Mouse (Mus musculus) heart, adult 9 months (tissue): Measurements from ENCODE around the gene Riiad1.

Source experiments
- DNase-seq, 2 experiments: peaks; one replicate each; pipeline ENCODE4 v3.0.0; 2022; ENCODE audit warnings: low spot score in 2 of 2

The Riiad1 gene

GRCm38 (mm10) chr3:94480291-94480884 lies at the start of gene Riiad1:
Gene Riiad1, minus strand, starts transcription at chr3:94480341.
- no peak for DNase-seq

- no peak for DNase-seq
These were observed 46.6 kb upstream of the Riiad1 start for GRCm38 (mm10) chr3:94526731-94527130.

DNA sequence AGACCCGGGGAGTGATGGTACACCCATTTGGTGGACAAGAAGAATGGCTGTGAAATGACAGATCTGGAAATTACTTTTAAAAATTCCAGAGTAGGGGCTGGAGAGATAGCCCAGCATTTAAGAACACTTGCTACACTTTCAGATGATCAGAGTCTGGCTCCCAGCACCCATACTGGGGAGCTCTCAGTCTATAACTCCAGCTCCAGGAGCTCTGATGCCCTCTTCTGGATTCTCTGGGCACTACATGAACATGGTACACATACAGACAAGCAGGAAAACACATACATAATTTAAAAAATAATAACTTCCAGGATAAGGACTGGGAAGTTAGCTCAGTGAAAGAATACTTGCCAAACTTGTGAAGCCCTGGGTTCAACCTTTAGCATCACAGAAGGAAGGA lies 26.5 kb upstream of the Riiad1 start:
- no peak for DNase-seq

DNA sequence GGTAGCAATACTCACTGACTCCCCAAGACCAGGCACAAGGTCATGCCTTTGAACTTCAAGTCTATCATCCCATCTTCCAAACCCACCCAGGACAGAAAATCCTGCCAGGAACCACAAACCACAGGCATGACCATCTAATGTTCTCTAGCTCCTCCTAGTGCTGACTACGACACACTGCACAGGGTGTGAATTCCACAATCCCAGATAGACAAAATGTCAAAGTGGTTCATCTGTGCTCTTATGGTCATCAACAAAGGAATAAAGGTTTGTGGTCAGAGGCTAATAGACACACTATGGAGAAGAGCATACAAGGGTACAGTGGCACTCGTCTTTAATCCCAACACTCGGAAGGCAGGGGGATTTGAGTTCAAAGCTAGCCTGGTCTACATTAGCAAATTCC lies 22.1 kb upstream of the Riiad1 start:
- no peak for DNase-seq

DNA sequence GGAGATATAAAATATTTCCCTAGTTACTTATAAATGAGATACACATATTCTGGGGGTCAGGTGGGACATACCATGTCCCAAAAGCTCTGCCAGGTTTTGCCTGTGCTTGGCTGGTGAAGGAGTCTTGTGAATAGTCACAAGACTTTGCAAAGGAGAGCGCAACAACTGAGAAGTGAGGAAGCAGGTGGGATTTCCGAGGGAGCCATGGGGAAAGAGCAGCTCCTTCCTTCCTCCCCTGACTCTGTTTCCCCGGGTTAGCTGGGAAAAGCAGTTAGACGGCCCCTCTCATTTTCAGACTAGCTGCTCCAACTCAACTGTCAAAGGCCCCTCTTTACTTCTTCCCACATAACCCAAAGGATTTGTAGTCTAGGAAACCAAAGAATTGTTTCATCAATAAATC lies 17.0 kb upstream of the Riiad1 start:
- DNase-seq = no peak

GRCm38 (mm10) chr3:94487581-94487980 lies 7.4 kb upstream of the Riiad1 start:
- no peak for DNase-seq

DNA sequence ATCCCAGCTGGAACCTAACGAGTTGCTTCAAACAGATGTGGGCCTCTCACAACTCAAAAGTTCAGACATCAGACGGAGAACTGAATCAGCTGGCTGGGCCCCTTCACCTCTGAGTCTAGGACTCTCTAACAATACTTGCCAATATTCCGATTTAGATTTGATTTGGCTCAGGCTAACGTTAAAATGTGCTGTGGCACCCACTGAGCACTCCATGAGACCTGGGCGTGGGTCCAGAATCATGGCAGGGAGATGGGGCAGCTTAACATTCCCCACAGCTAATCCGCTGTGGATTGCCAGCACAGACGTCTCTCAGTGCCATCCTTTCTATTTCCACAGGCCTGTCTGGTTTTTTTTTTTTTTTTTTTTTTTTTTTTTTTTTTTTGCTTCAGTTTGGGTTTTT lies 5.8 kb upstream of the Riiad1 start:
- no peak for DNase-seq

DNA sequence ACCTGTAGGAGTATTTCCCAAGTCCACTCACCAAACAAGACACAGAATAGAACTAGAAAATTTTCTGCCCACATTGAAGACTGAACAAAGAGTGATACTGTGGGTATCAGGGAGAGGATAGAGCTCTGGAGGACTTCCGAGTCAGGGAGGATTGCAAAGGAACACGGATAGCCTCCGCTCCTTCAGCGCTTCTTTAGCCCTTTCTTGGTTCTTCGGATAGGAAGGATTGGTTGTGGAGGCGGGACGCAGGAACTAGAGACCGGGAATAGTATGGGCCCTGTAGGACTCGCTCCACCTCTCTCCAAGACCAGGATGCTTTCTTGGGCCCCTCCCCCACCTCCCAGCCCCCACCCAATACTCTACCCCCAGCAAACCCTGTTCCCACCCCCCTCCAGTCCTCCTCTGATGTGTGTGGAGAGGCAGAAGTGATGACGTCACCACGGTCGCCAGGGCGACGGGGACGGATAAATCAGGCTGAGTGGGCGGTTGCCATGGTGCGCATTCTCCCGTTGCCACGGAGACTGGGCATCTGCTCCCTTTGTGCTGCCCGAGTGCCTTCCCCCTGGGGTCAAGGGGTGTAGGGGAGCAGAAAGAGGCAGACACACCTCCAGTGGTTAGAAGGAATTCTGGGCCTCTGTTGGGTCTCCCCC lies 3.8 kb upstream of the Riiad1 start:
- DNase-seq = no peak

DNA sequence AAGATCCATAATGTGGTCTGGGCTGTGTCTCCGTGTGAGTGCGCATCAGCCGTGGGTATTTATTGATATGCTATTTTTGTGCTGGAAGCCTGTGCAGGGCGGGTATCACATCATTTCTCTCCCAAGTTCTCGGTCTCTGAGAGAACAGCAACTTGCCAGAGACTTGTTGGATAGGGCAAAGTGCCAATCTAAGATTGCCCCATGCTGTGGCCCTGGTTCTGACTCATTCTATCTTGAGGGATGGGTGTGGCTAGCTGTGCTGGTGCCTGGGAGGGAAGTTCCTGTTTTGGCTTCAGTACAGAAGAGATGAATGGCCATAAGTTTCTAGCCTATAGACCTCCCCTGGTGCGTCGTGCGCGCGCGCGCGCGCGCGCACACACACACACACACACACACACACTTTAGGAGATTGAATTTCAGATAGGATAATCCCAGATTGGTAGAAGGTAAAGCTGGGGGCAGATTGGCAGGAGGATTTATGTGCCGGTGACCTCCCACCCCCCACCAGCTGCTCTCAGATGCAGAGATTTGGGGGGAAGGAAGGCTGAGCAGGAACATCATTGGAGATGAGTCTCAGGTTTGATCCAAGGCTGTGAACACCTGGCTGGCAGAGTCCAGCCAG lies 2.7 kb upstream of the Riiad1 start:
- peak in 1 of 2 experiments; percentile 22 for DNase-seq

DNA sequence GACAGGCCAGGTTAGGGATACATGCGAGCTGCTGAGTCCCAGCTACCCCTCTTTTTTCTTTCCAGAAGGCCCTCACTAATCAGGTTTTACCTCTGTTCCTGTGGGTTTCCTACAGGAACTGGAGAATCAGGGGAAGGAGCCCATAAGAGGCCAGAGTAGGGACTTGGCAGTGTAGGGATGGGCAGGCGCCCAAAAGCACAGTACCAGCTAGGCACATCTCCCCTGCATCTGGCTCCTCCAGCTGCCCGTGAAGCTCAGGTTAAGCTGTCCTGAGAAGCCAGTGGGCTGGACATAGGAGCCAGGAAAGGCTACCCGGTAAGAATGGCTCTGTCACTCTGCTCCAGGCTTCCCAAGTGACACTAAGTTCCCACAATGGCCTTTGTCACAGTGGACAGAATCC lies 1.3 kb upstream of the Riiad1 start:
- DNase-seq = no peak

DNA sequence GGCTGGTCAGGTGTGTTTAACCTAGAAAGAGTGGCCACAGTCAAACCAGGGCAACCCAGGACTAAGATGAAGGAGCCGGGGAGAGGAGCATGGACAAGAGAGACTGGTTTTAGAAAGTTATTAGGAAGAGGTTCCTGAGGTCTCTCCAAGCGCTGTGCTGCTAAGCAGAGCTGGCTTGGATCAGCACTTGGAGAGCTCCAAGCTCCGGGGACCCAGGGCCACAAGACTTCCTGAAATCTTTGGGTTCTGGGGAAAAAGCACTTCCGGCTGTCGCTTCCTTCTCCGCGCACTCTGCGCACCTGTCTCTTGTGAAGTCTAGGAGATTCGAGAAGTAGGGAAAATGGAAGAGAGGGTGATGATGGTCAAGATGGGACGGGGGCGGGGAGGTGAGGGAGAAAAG lies 577 bp downstream of the Riiad1 start:
- DNase-seq = no peak

DNA sequence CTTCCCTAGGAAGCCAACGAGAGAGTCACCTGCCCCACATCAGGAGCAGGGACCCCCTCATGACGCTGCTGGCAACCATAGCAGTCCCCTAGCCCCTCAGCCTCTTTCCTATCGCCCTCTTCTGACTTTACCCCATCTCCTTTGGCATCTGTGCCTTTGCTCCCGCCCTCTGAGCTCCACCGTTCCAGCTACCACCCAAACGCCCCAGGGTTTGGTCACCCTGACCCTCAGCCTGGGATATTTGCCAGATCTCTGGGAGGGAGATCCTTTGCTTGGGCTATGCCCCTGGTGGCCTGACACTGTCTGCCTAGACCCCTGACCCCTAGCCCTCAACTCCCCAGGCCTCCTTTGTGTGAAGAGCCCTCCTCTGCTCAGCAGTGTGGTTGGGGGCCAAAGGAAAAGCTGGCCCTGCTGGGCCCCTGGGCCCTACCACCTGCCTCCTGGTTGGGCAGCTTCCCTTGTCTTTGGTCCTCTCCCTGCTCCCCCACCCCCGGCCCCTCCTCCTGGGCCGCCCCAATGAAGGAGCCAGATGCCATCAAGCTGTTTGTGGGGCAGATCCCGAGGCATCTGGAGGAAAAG lies 1.5 kb downstream of the Riiad1 start:
- DNase-seq = no peak

DNA sequence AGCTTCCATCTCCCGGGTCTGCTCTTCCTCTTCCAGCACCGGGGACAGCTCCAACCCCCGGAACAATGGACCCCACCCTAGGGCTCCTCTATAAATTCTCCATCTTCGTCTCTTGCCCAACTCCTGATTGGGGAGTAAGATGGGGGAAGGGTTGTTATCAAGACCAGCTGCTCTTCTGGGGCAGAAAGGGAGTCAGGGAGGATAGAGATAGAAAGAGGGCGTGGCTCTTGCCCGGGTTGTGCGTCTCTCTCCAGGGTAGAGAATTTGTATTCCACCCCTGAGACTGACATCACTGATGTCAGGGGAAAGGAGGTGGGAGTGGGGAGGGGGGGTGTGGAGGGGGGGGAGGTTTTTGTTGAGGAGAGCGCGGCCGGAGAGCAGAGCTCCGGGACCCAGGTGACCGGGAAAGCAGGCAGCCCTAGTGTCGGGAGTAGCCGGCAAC lies 2.1 kb downstream of the Riiad1 start, which contains the start of gene Celf3:
Gene Celf3, plus strand, starts transcription at position 315 of the 442 bp plus-strand sequence.
- DNase-seq = no peak

DNA sequence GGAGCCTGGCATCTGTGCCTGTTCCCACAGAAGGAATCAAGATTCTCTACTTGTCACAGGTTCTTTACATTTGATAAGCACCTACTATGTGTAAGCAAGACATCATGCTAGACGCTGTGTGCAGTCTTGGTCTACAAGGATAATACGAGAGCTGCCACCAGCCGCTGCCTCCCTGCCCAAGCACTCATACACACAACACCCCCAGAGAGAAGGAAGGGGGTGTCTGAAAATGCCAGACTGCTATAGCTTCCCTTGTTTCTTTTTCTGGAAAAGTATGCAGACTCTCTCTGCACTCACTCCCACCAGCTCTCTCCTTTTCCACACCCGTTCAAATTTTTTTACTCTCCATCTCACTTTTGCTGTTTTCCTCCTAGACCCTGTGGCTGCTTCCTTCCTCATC lies 2.7 kb downstream of the Riiad1 start:
- no peak for DNase-seq

- DNase-seq = no peak
These were observed 3.7 kb downstream of the Riiad1 start for GRCm38 (mm10) chr3:94476301-94477035.

DNA sequence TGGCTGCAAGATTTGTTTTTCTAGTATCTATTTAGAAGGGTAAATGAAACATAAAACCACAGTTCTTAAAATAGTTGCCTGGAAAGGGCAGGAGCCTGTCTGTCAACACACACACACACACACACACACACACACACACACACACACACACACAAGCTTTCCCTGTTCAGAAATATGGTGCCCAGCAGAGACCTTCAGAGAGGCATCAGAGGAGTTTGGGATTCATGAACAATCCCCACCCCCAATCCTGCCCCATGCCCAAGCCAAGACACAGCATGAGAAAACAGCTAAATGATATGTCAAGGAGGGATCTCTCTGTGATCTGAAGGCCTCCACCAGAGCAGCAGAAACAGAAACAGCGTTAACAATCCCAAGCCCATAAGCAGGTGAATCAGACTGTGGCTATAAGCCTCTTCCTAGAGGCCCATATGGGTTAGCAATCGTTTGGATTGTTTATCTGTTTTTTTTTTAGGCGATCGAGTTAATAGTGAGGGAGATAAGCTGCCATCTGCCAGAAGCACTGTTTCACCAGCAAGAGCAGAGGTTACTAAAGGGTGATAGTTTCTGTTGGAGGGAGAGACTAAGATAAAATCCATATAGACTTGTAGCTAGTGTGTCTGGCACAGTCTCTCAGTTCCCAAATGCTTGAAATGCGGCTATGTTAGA lies 6.4 kb downstream of the Riiad1 start:
- DNase-seq = no peak

GRCm38 (mm10) chr3:94473115-94473505 lies 7.0 kb downstream of the Riiad1 start:
- peak in 1 of 2 experiments; percentile 6 for DNase-seq

DNA sequence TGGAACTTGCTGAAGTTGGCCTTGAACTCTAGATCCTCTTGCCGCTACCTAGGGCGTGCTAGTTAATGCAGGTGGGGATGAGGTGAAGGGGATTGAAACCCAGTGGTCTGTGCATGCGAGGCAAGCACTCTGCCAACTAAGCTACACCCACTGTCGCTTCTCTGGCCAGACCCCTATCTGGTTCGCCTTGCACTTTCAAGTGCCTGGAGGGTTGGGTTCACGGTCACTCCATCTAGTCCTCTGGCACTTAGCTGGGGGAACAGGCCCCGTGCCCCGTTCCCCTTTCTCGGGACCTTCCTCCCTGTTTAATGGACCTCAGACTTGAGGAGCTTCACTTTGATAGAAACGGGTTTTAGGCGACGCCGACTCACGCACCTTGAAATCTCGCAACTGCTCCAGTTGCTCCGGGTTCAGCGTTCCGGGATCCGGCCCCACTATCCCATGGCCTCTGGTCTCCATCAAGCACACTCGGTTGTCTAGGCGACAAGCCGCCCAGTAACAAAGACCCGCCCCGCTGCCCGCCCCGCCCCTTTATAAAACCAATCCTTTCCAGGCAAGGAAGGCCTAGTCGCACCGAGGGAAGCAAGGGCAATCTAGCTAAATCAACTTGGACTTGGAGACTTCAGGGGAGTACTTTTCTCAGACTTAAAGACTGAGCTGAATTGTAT lies 7.6 kb downstream of the Riiad1 start:
- DNase-seq = peak; percentile 17 to 24

GRCm38 (mm10) chr3:94468931-94469330 lies 11.2 kb downstream of the Riiad1 start:
- DNase-seq = no peak

DNA sequence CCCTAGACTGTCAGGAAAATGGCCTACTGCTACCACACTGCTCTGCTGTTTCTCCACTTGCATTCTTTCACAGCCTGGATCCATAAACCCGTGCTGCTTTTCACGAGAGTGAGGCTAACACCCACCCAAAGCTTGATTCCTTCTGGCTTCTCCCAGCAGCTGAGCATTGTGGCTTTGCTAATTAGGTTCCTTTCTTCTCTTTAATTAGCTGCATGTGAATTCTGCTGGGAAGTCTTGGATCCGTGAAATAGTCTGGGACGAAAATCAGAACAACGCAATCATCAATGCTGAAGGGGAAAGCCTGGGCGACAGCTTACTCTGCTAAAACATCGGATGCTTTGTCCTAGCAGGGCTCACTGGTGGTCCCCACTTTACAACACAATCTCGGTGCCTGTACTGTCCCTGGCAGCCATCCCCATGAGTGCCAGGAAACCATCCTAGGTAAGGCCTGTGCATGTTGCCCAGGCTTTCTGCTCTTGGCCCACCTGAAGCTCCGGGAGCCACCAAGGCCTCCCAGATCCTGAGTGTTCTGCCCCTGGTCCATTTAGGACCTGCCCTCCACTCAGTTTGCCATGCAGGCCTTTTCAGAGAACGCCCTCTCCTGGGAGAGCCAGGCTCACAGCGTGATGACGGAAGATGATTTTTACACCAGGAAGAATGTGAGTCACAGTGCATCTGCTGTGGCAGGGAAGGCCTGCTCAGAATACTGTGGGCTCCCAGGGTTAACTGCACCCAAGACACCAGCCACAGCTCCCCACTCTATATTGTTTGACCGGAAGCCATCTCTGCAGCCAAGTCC lies 14.3 kb downstream of the Riiad1 start:
- no peak for DNase-seq
